Mouse (Mus musculus): Measurements from ENCODE around the gene Mrps34.
"Not testable (repeated sequence)": the region's sequence is repeated elsewhere in the genome, so short reads cannot be mapped to it uniquely, and the experiment has no call there.

Gene Mrps34

GRCm38 (mm10) chr17:24900014-24900413, 5.1 kb downstream of the Mrps34 start:
- DNase-seq (ENCODE audit: low spot score) = no peak

- no peak for DNase-seq (ENCODE audit: low spot score)
Measured at GRCm38 (mm10) chr17:24902124-24902523, 7.2 kb downstream of the Mrps34 start.

DNA sequence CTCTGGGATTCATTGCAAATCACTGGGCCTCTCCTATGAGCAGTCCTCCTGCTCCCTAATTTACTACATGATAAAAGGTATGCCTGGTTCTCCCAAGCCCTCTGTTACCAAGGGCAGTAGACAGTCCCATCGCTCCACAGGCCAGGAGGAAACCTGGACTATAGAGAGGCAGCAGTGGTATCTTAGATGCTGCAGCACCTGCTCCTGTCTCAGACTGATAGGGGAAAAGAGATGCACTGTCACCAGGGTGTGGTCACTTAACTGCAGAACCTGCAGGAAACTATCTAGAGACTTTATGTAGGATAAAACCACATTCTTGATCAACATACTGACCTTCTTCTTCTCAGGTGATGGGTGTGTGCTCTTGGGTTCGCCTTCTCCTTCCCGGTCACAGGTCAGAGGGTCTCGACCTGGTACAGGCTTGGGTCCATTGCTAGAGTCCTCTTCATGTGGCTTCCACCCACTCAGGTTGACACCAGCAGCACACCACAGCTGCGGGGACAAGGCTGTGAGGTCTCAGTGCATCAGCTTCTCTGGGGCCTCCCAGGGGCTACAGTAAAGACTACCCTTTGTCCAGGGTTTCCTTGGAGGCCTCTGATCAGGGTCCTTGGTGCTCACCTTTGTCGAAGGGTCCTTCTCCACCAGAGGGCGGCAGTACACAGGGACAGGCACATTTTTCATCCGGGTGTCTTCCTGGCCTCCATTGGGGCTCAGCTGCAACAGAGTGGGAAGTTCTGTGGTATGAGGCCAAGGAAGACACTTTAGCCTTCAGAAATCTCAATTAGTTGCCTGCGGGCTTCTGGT, 8.0 kb downstream of the Mrps34 start:
- no peak for DNase-seq (ENCODE audit: low spot score)

- DNase-seq (ENCODE audit: low spot score) = no peak
Measured at GRCm38 (mm10) chr17:24903767-24904166, 8.9 kb downstream of the Mrps34 start.

DNA sequence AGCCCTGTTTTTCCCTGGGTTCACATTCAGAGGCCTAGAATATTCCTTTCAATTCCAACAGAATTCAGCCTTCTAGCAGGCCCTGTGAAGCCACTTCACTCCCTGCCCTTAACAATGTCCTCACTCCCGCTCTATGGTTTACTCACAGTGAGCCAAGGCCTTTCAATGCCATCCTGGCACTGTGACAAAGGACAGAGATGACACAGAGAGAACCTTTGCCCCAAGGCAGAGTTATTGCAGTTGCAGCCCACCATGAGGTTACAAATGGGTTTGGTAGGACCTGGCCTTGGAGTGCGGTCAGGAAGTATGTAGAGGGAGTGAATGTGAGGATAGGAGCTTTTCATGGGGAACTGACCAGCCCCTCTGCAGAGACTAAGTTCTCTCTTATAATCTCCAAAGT, 12.7 kb downstream of the Mrps34 start:
- DNase-seq (ENCODE audit: low spot score) = no peak

- DNase-seq (ENCODE audit: low spot score) = no peak
Measured at GRCm38 (mm10) chr17:24913984-24914383, 19.1 kb downstream of the Mrps34 start.

GRCm38 (mm10) chr17:24923246-24923645, 28.3 kb downstream of the Mrps34 start:
- no peak for DNase-seq (ENCODE audit: low spot score)

DNA sequence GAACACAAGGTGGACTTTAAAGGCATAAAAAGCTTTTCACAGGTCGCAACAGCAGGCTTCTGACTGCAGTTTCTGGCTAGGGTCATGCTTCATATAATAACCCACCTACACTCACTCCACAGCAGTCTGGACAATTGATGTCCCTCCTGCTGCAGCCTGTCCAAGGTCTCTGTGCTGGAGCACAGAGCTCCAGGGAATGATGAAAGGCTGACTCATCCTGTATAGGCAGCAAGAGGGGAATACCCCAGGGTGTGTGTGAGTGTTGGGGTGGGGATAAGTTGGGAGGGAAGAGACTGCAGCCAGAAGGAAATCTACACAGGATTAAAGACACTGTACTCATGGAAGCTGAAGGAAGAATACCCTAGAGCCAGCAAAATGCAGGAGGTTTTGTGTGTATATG, 34.6 kb downstream of the Mrps34 start:
- DNase-seq (ENCODE audit: low spot score) = peak; percentile 10

- DNase-seq (ENCODE audit: low spot score) = no peak
Measured at GRCm38 (mm10) chr17:24932431-24932830, 37.5 kb downstream of the Mrps34 start.

DNA sequence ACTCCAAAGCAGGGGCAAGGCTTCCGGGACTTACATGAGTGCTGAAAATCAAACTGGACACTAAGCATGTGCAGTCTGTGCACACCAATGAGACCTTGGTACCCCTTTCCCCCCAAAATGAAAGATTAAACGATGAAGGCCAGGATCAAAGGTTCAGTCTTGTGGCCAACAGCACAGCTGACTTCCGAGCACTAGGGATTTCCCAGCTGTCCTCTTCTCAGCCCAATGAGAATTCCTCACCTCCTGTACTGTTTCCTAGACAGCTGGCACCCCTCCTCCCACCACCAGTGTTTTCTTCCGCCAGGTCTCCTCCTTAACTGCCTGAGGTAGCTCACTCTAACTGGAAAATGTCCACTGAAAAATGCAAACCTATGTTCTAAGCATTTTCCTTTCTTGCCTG, 38.2 kb downstream of the Mrps34 start:
- DNase-seq (ENCODE audit: low spot score) = no peak

GRCm38 (mm10) chr17:24934926-24935325, 40.0 kb downstream of the Mrps34 start:
- DNase-seq (ENCODE audit: low spot score) = no peak

- no peak for DNase-seq (ENCODE audit: low spot score)
Measured at GRCm38 (mm10) chr17:24935666-24936065, 40.8 kb downstream of the Mrps34 start.

DNA sequence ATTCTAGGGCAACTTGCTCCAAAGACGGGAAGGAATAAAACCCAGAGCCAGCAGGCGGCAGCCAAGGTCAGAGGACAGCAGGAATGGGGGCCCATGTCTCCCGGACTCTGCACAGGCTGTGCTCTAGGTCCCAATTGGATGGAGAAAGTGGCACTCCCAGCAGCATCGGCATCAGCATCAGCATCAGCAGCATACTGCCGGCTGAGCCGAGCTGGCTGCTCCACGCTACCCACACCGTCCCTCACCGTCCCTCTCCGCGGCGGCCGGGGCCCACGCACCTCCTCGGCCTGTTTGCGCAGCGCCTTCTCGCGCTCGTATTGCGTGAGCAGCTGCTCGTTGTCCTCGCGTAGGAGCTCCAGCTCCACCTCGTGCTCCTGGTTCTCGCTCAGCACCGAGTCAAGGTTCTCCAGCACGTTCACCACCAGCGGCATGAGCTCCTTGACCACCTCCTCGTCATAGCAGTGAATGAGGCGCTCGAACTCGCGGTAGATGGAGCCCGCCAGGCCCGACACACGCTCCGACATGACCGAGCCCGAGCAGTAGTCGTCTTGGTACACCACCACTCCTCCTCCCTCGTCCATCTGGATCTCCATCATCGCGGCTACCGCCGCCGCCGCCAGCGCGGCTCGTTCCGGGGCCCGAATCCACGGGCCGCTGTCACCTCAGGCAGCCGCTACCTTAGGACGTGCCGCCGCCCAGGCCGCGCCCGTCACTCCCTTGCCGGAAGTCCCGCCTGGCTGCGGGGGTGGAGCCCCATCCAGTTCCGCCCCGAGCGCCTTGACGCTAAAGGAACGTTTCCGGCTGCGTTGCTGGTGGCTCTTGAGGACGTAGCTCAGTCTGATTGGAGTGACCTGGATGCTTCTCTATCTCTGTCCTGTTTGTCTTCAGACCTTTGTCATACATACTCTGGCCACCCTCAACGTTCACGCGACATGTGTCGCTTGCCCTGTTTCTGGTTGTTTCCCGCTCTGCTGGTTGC, 41.6 kb downstream of the Mrps34 start, which contains the start of gene Mapk8ip3:
TSS of gene Mapk8ip3 (minus strand) at position 719 of the 979 bp plus-strand sequence.
- DNase-seq (ENCODE audit: low spot score) = peak; percentile 89

DNA sequence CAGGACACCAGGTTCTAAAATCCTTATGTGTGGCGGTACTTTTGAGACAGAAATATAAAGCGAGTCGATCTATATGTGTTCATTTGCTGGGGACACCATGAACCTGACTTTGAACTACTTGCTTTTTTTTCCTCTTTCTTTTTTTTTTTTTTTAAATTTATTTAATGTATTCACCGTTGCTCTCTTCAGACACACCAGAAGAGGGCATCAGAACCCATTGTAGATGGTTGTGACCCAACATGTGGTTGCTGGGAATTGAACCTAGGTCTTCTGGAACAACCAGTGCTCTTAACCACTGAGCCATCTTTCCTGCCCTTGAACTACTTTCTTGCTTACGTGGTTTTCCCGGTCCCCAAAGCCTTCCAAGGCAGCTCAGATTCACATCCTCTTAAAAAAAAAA, 42.4 kb downstream of the Mrps34 start:
- DNase-seq (ENCODE audit: low spot score) = no peak

GRCm38 (mm10) chr17:24942453-24942852, 47.5 kb downstream of the Mrps34 start:
- not testable (repeated sequence) for DNase-seq (ENCODE audit: low spot score)

GRCm38 (mm10) chr17:24943036-24943435, 48.1 kb downstream of the Mrps34 start:
- DNase-seq (ENCODE audit: low spot score) = no peak

DNA sequence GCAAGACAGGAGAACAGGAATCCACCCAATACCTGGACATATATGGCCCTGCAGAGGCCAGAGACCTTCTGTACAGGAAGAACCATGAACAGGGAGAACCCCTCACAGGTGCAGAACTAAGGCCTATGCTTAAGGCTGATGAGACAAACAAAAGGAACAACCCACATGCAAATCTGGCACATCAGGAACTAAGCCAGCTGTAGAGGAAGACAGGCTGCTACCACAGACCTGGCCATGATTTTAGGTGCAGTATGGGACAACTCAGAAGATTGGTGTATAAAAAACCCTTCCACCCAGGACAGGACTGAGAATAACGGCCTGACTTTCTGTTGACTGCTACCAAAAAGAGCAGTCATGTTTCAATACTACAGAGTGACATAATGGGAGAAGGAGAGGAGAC, 48.7 kb downstream of the Mrps34 start:
- DNase-seq (ENCODE audit: low spot score) = not testable (repeated sequence)
